11 mouse cellular contexts compared by ENCODE assay signal in genomic region chr11:90195756-90196520, GRCm38 (mm10). TPM values are rescaled to one million over a fixed set of nuclear protein-coding genes. Genes with fewer than 3 reads are reported as not detected.
DNase-seq lines count a peak whose midpoint lies in the region; ATAC-seq and TF ChIP-seq lines count a peak whose summit lies in the region.
"Had no signal": no experiment of that assay in that cellular context is flagged by ENCODE, and none has a peak within 500 bp of the region (broad histone marks: within the 10 kb centered on the region; RNA-seq: fewer than 3 reads in every experiment).

No protein-coding gene starts in this region.

- TF ChIP-seq CTCF in liver, postnatal 0 days (IDR thresholded peaks at IDR 0.05; ENCODE audit: low read depth): no peak

- no peaks in the 10 kb centered on the region for H3K9me3 ChIP-seq in midbrain, embryonic 11.5 days (ENCODE audit: control insufficient read depth, low read length)
- no peaks in the 10 kb centered on the region for H3K9me3 ChIP-seq in midbrain, embryonic 13.5 days
- H3K9me3 ChIP-seq in liver, postnatal 0 days (ENCODE audit: low read length): no peaks in the 10 kb centered on the region
- H3K9me3 ChIP-seq: limb, embryonic 10.5 days had no signal

- ATAC-seq in midbrain, embryonic 11.5 days (ENCODE audit: low FRiP score): no peak
- no peak for ATAC-seq in midbrain, embryonic 13.5 days
- no peak for ATAC-seq in liver, postnatal 0 days

- H3K27ac ChIP-seq in midbrain, embryonic 11.5 days (ENCODE audit: low read depth, low read length): no peak overlapping the region
- no peak overlapping the region for H3K27ac ChIP-seq in midbrain, embryonic 13.5 days
- H3K27ac ChIP-seq in liver, postnatal 0 days (ENCODE audit: low read depth): no peak overlapping the region
- H3K27ac ChIP-seq: gastrocnemius, adult 2 months; limb, embryonic 10.5 days had no signal

- peaks cover 3% of the 10 kb centered on the region; the same call in 1 of the 2 replicates for H3K4me1 ChIP-seq in midbrain, embryonic 11.5 days (ENCODE audit: control insufficient read depth, insufficient read depth, low read length)
- peaks cover 4% of the 10 kb centered on the region; the same call in 1 of the 2 replicates for H3K4me1 ChIP-seq in midbrain, embryonic 13.5 days (replicated peaks)
- 0 out of 2 replicates have a peak, but pooled peaks cover 3% of the 10 kb centered on the region for H3K4me1 ChIP-seq in liver, postnatal 0 days (ENCODE audit: insufficient read depth)
- H3K4me1 ChIP-seq: limb, embryonic 10.5 days had no signal

- H3K9ac ChIP-seq in midbrain, embryonic 11.5 days (ENCODE audit: low read length): no peak overlapping the region
- no peak overlapping the region for H3K9ac ChIP-seq in midbrain, embryonic 13.5 days (replicated peaks)
- no peak overlapping the region for H3K9ac ChIP-seq in liver, postnatal 0 days (replicated peaks)

- no peaks in the 10 kb centered on the region for H3K36me3 ChIP-seq in midbrain, embryonic 11.5 days (ENCODE audit: control insufficient read depth, insufficient read depth, low read length)
- no peaks in the 10 kb centered on the region for H3K36me3 ChIP-seq in midbrain, embryonic 13.5 days
- H3K36me3 ChIP-seq in liver, postnatal 0 days (replicated peaks; ENCODE audit: insufficient read depth, low read length): no peaks in the 10 kb centered on the region
- H3K36me3 ChIP-seq: limb, embryonic 10.5 days had no signal

- DNase-seq in adrenal gland, adult 2 months: peak; percentile 25
- no peak for DNase-seq in adrenal gland, postnatal 4 days (ENCODE audit: low spot score in 2 of 2)
- DNase-seq in kidney, adult 9 months: peak; percentile 7
- no peak for DNase-seq in kidney, adult 11 months
- DNase-seq in midbrain, embryonic 11.5 days (ENCODE audit: low spot score, missing footprints): peak; percentile 31
- DNase-seq in liver, postnatal 0 days: no peak
- no peak for DNase-seq in urinary bladder, adult 18-20 months (ENCODE audit: low spot score in 2 of 2)
- DNase-seq: gastrocnemius, adult 2 months; thymus, adult 18-20 months had no signal

- no peak overlapping the region for H3K4me2 ChIP-seq in midbrain, embryonic 11.5 days
- H3K4me2 ChIP-seq in midbrain, embryonic 13.5 days (replicated peaks): no peak overlapping the region
- peak overlapping the region; percentile 51 for H3K4me2 ChIP-seq in liver, postnatal 0 days (ENCODE audit: low read depth, low read length)

- H3K4me3 ChIP-seq in midbrain, embryonic 11.5 days (ENCODE audit: low read depth, low read length): no peak overlapping the region
- H3K4me3 ChIP-seq in midbrain, embryonic 13.5 days (replicated peaks): no peak overlapping the region
- H3K4me3 ChIP-seq in liver, postnatal 0 days (ENCODE audit: low read depth, low read length): no peak overlapping the region
- H3K4me3 ChIP-seq: gastrocnemius, adult 2 months; limb, embryonic 10.5 days had no signal

- H3K27me3 ChIP-seq in midbrain, embryonic 11.5 days (ENCODE audit: control insufficient read depth, insufficient read depth, low read length): no peaks in the 10 kb centered on the region
- H3K27me3 ChIP-seq in midbrain, embryonic 13.5 days: no peaks in the 10 kb centered on the region
- no peaks in the 10 kb centered on the region for H3K27me3 ChIP-seq in liver, postnatal 0 days (ENCODE audit: insufficient read depth, low read length)

- 82% methylated on average over 11 of the region's 11 CpGs for WGBS in midbrain, embryonic 11.5 days
- WGBS in midbrain, embryonic 13.5 days: 77% methylated on average over 11 of the region's 11 CpGs
- 56% methylated on average over 11 of the region's 11 CpGs for WGBS in liver, postnatal 0 days (ENCODE audit: insufficient replicate concordance)

- TF ChIP-seq EP300 in liver, postnatal 0 days (IDR thresholded peaks at IDR 0.05; ENCODE audit: low read depth): no peak

RNA-seq across cellular contexts. Expression of gene Gm45716, which starts 8.5 kb away (rescaled TPM):
- 1 to 10 TPM; 3.0 to 5.5 TPM for total RNA-seq in adrenal gland, adult 2 months (2021)
- 1.5 and 3.7 TPM in 2 replicates for polyA plus RNA-seq in adrenal gland, adult 2 months (2012; rRNA removed)
- 1 to 10 TPM; 3.9 to 4.9 TPM for total RNA-seq in adrenal gland, postnatal 4 days (2021)
- 19.3 and 20.4 TPM in 2 replicates for polyA plus RNA-seq in midbrain, embryonic 11.5 days (2014; fragmentation: Nextera tagmentation; extraction: Ambion mirVana)
- polyA plus RNA-seq in midbrain, embryonic 13.5 days (2015; fragmentation: Nextera tagmentation; extraction: Ambion mirVana): 25.4 and 25.5 TPM in 2 replicates
- 48.7 and 56.5 TPM in 2 replicates for polyA plus RNA-seq in liver, postnatal 0 days (2015; fragmentation: Nextera tagmentation; extraction: Ambion mirVana)

RNA-seq across cellular contexts. Expression of gene Mmd, which starts 53.3 kb away (rescaled TPM):
- 100 to 1,000 TPM; 110 to 147 TPM for total RNA-seq in adrenal gland, adult 2 months (2021)
- 51.7 and 122 TPM in 2 replicates for polyA plus RNA-seq in adrenal gland, adult 2 months (2012; rRNA removed)
- 10 to 100 TPM; 40.5 to 44.0 TPM for total RNA-seq in adrenal gland, postnatal 4 days (2021)
- 48.1 and 51.9 TPM in 2 replicates for polyA plus RNA-seq in midbrain, embryonic 11.5 days (2014; fragmentation: Nextera tagmentation; extraction: Ambion mirVana)
- 88.3 and 92.5 TPM in 2 replicates for polyA plus RNA-seq in midbrain, embryonic 13.5 days (2015; fragmentation: Nextera tagmentation; extraction: Ambion mirVana)
- polyA plus RNA-seq in liver, postnatal 0 days (2015; fragmentation: Nextera tagmentation; extraction: Ambion mirVana): 51.1 and 54.4 TPM in 2 replicates

Comparison
In these comparisons a context has a peak if more than half of its experiments do, and no peak if none do; other contexts are left out.
1. DNase-seq: peak in adrenal gland, adult 2 months (single experiment), kidney, adult 9 months (single experiment) and midbrain, embryonic 11.5 days (single experiment); none in adrenal gland, postnatal 4 days (0 of 2), kidney, adult 11 months (single experiment), liver, postnatal 0 days (single experiment) and urinary bladder, adult 18-20 months (0 of 2).